Mouse (Mus musculus) neural tube, embryonic 13.5 days (tissue): Measurements from ENCODE around the gene Slc2a10. TPM values are rescaled to one million over a fixed set of nuclear protein-coding genes. Genes with fewer than 3 reads are reported as not detected.
A peak's percentile ranks its signal among the peaks of the same experiment; 100 is the strongest.
"Not testable (repeated sequence)": the region's sequence is repeated elsewhere in the genome, so short reads cannot be mapped to it uniquely, and the experiment has no call there.

Source experiments
- ATAC-seq: fragments of 200-750 bp; cut with Nextera tagmentation; 2 replicates; pipeline ENCODE4 v1.8.0; 2017; ENCODE audit warnings: low read depth, mild to moderate bottlenecking, moderate TSS enrichment, moderate library complexity
- H3K27ac ChIP-seq: fragments of 300-500 bp; sonication (generic); replicated peaks from 2 replicates; pipeline ENCODE4 v1.5.1; 2015; ENCODE audit warnings: moderate library complexity, mild to moderate bottlenecking, inconsistent platforms
- H3K27me3 ChIP-seq: fragments of 300-500 bp; sonication (generic); 2 replicates; pipeline ENCODE4 v1.6.1; 2015; ENCODE audit warnings: mild to moderate bottlenecking, inconsistent platforms
- H3K36me3 ChIP-seq: fragments of 300-500 bp; sonication (generic); 2 replicates; pipeline ENCODE4 v1.6.1; 2015; ENCODE audit warnings: mild to moderate bottlenecking, inconsistent platforms
- H3K4me1 ChIP-seq: fragments of 300-500 bp; sonication (generic); replicated peaks from 2 replicates; pipeline ENCODE4 v1.6.1; 2015; ENCODE audit warnings: inconsistent platforms
- H3K4me2 ChIP-seq: fragments of 300-500 bp; sonication (generic); 2 replicates; pipeline ENCODE4 v1.6.1; 2015; ENCODE audit warnings: inconsistent platforms, mild to moderate bottlenecking, moderate library complexity
- H3K4me3 ChIP-seq: fragments of 300-500 bp; sonication (generic); 2 replicates; pipeline ENCODE4 v1.5.1; 2015; ENCODE audit warnings: mild to moderate bottlenecking, inconsistent platforms
- H3K9ac ChIP-seq: fragments of 300-500 bp; sonication (generic); 2 replicates; pipeline ENCODE4 v1.6.1; 2015; ENCODE audit warnings: moderate library complexity, mild to moderate bottlenecking, inconsistent platforms
- H3K9me3 ChIP-seq: fragments of 300-500 bp; sonication (generic); 2 replicates; pipeline ENCODE4 v1.6.1; 2016; ENCODE audit warnings: inconsistent platforms
- WGBS: fragments of 180-500 bp; shearing (Covaris S2); methylation state at CpG from one replicate; pipeline ENCODE4 v1.1.7; 2015; 5-methylcytosine and 5-hydroxymethylcytosine counted together
- polyA plus RNA-seq: library from polyadenylated mRNA; unstranded; fragments of >200 nt; fragmentation: Nextera tagmentation; extraction: Ambion mirVana; gene quantifications from 2 replicates; pipeline ENCODE4 v1.2.1, GENCODE M21; 2015

Gene Slc2a10
- polyA plus RNA-seq, 1 experiment from 2014 or later: 2.6 TPM

- H3K4me1 ChIP-seq: peaks cover 33% of the 10 kb centered on the region
- H3K4me3 ChIP-seq, H3K36me3 ChIP-seq, ATAC-seq, H3K9ac ChIP-seq, H3K27me3 ChIP-seq, H3K27ac ChIP-seq, H3K9me3 ChIP-seq, H3K4me2 ChIP-seq: not testable (repeated sequence)
- 61% methylated on average over 2 of the region's 2 CpGs for WGBS
Measured at GRCm38 (mm10) chr2:165510914-165511458, 7.4 kb downstream of the Slc2a10 start.

- peaks cover 33% of the 10 kb centered on the region for H3K4me1 ChIP-seq
- not testable (repeated sequence) for H3K36me3 ChIP-seq, H3K4me3 ChIP-seq, H3K27me3 ChIP-seq, H3K9me3 ChIP-seq, H3K4me2 ChIP-seq, H3K9ac ChIP-seq, H3K27ac ChIP-seq, ATAC-seq
- 84% methylated on average over 4 of the region's 4 CpGs for WGBS
Measured at GRCm38 (mm10) chr2:165511530-165511929, 7.9 kb downstream of the Slc2a10 start.

- Histone ChIP-seq H3K4me1 (peaks cover 33% of the 10 kb centered on the region), H3K4me2 (peak overlapping the region; percentile 16; the same call in 1 of the 2 replicates), H3K36me3 (no peaks in the 10 kb centered on the region), H3K9ac (no peak overlapping the region), H3K27me3 (no peaks in the 10 kb centered on the region; the same call in 1 of the 2 replicates), H3K4me3 (no peak overlapping the region), H3K27ac (peak overlapping the region; percentile 34), H3K9me3 (no peaks in the 10 kb centered on the region)
- peak; percentile 42; the same call in 1 of the 2 replicates for ATAC-seq
- 19% methylated on average over 7 of the region's 7 CpGs for WGBS
Measured at GRCm38 (mm10) chr2:165512426-165512825, 8.8 kb downstream of the Slc2a10 start.

GRCm38 (mm10) chr2:165512870-165513600 is 9.4 kb downstream of the Slc2a10 start:
- H3K9ac ChIP-seq: no peak overlapping the region
- peak overlapping the region; percentile 16; the same call in 1 of the 2 replicates for H3K4me2 ChIP-seq
- H3K4me1 ChIP-seq: peaks cover 33% of the 10 kb centered on the region
- peak; percentile 64 for ATAC-seq
- 20% methylated on average over 11 of the region's 11 CpGs for WGBS
- no peaks in the 10 kb centered on the region for H3K9me3 ChIP-seq
- H3K36me3 ChIP-seq: no peaks in the 10 kb centered on the region
- no peaks in the 10 kb centered on the region; the same call in 1 of the 2 replicates for H3K27me3 ChIP-seq
- H3K4me3 ChIP-seq: no peak overlapping the region
- H3K27ac ChIP-seq: peak overlapping the region; percentile 34

- no peaks in the 10 kb centered on the region for H3K9me3 ChIP-seq
- H3K36me3 ChIP-seq: no peaks in the 10 kb centered on the region
- no peak for ATAC-seq
- 97% methylated on average over 20 of the region's 20 CpGs for WGBS
- no peak overlapping the region for H3K4me3 ChIP-seq
- H3K9ac ChIP-seq: no peak overlapping the region
- H3K27ac ChIP-seq: no peak overlapping the region
- H3K4me1 ChIP-seq: peaks cover 33% of the 10 kb centered on the region
- no peaks in the 10 kb centered on the region for H3K27me3 ChIP-seq
- no peak overlapping the region for H3K4me2 ChIP-seq
Measured at GRCm38 (mm10) chr2:165515178-165515728, 11.7 kb downstream of the Slc2a10 start.

GRCm38 (mm10) chr2:165525609-165526008 is 22.0 kb downstream of the Slc2a10 start:
- Histone ChIP-seq H3K27me3 (no peaks in the 10 kb centered on the region), H3K9me3 (no peaks in the 10 kb centered on the region), H3K4me1 (0 out of 2 replicates have a peak, but pooled peaks cover 4% of the 10 kb centered on the region), H3K27ac (no peak overlapping the region), H3K36me3 (no peaks in the 10 kb centered on the region), H3K4me2 (no peak overlapping the region), H3K4me3 (no peak overlapping the region), H3K9ac (no peak overlapping the region)
- no peak for ATAC-seq
- 62% methylated on average over 4 of the region's 4 CpGs for WGBS

- Histone ChIP-seq H3K4me2 (no peak overlapping the region), H3K9me3 (no peaks in the 10 kb centered on the region), H3K27ac (no peak overlapping the region), H3K4me3 (no peak overlapping the region), H3K9ac (no peak overlapping the region), H3K4me1 (peaks cover 8% of the 10 kb centered on the region; the same call in 1 of the 2 replicates), H3K27me3 (no peaks in the 10 kb centered on the region), H3K36me3 (no peaks in the 10 kb centered on the region)
- ATAC-seq: peak; percentile 29; the same call in 1 of the 2 replicates
- WGBS: 20% methylated on average over 8 of the region's 8 CpGs
Measured at GRCm38 (mm10) chr2:165529106-165529505, 25.5 kb downstream of the Slc2a10 start.

GRCm38 (mm10) chr2:165533789-165534188 is 30.2 kb downstream of the Slc2a10 start:
- Histone ChIP-seq H3K27ac (no peak overlapping the region), H3K4me2 (no peak overlapping the region), H3K4me3 (no peak overlapping the region), H3K4me1 (peaks cover 17% of the 10 kb centered on the region; the same call in 1 of the 2 replicates), H3K9me3 (no peaks in the 10 kb centered on the region), H3K9ac (no peak overlapping the region), H3K36me3 (no peaks in the 10 kb centered on the region), H3K27me3 (no peaks in the 10 kb centered on the region)
- 41% methylated on average over 6 of the region's 6 CpGs for WGBS
- no peak for ATAC-seq

- ATAC-seq: no peak
- Histone ChIP-seq H3K4me2 (no peak overlapping the region), H3K4me1 (peaks cover 6% of the 10 kb centered on the region), H3K36me3 (no peaks in the 10 kb centered on the region), H3K27ac (no peak overlapping the region), H3K27me3 (no peaks in the 10 kb centered on the region; the same call in 1 of the 2 replicates), H3K4me3 (no peak overlapping the region), H3K9me3 (no peaks in the 10 kb centered on the region), H3K9ac (no peak overlapping the region)
- 92% methylated on average over 3 of the region's 3 CpGs for WGBS
Measured at GRCm38 (mm10) chr2:165540975-165541374, 37.4 kb downstream of the Slc2a10 start.

- Histone ChIP-seq H3K4me3 (no peak overlapping the region), H3K36me3 (no peaks in the 10 kb centered on the region), H3K9me3 (no peaks in the 10 kb centered on the region), H3K9ac (no peak overlapping the region), H3K4me2 (no peak overlapping the region), H3K4me1 (peaks cover 12% of the 10 kb centered on the region), H3K27me3 (no peaks in the 10 kb centered on the region; the same call in 1 of the 2 replicates), H3K27ac (peak overlapping the region; percentile 81)
- WGBS: 50% methylated on average over 13 of the region's 13 CpGs
- no peak for ATAC-seq
Measured at GRCm38 (mm10) chr2:165542939-165543669, 39.5 kb downstream of the Slc2a10 start.

- ATAC-seq: no peak
- 73% methylated on average over 10 of the region's 10 CpGs for WGBS
- H3K36me3 ChIP-seq: no peaks in the 10 kb centered on the region
Measured at GRCm38 (mm10) chr2:165543670-165544016, 40.1 kb downstream of the Slc2a10 start.

GRCm38 (mm10) chr2:165545687-165546086 is 42.1 kb downstream of the Slc2a10 start:
- no peaks in the 10 kb centered on the region for H3K36me3 ChIP-seq
- 93% methylated on average over 2 of the region's 2 CpGs for WGBS
- no peaks in the 10 kb centered on the region; the same call in 1 of the 2 replicates for H3K27me3 ChIP-seq
- no peak overlapping the region for H3K4me3 ChIP-seq
- ATAC-seq: no peak
- H3K9ac ChIP-seq: no peak overlapping the region
- H3K9me3 ChIP-seq: no peaks in the 10 kb centered on the region
- H3K4me2 ChIP-seq: no peak overlapping the region
- H3K4me1 ChIP-seq: peaks cover 20% of the 10 kb centered on the region
- H3K27ac ChIP-seq: no peak overlapping the region

More at GRCm38 (mm10) chr2:165543670-165544016, 40.1 kb downstream of the Slc2a10 start:
- no peak overlapping the region for H3K4me2 ChIP-seq
- H3K4me3 ChIP-seq: no peak overlapping the region
- H3K9me3 ChIP-seq: no peaks in the 10 kb centered on the region
- peak overlapping the region; percentile 81 for H3K27ac ChIP-seq
- no peak overlapping the region for H3K9ac ChIP-seq
- peaks cover 17% of the 10 kb centered on the region for H3K4me1 ChIP-seq
- H3K27me3 ChIP-seq: no peaks in the 10 kb centered on the region; the same call in 1 of the 2 replicates
